Mouse (Mus musculus): ENCODE measurements around the gene Olfr820. TPM values are rescaled to one million over a fixed set of nuclear protein-coding genes. Genes with fewer than 3 reads are reported as not detected.
"Not testable (repeated sequence)": the region's sequence is repeated elsewhere in the genome, so short reads cannot be mapped to it uniquely, and the experiment has no call there.

The Olfr820 gene
- total RNA-seq (2021): not detected
- long read RNA-seq, experiment 1: 0 reads
- long read RNA-seq, experiment 2: 0 reads

GRCm38 (mm10) chr10:130012321-130012720 lies at the start of gene Olfr820:
Gene Olfr820, plus strand, starts transcription at chr10:130012621.
- DNase-seq: no peak
- intact Hi-C loops (cut with DNase I): no loop called here

DNA sequence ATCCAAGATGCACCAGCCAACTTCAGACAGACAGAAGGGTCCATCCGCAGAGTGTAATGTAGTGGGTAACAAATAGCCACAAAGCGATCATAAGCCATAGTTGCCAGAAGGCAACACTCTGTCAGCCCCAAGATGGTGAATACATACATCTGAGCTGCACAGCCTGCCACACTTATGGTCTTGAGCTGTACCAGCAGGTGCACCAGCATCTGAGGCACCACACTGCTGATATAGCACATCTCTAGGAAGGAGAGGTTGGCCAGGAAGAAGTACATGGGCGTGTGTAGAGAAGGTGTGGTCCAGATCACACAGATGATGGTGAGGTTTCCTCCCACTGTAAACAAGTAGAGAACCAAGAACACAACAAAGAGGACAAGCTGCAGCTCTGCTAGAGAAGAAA lies 46.2 kb upstream of the Olfr820 start:
- intact Hi-C loops (cut with DNase I); DNase-seq: not testable (repeated sequence)

- DNase-seq; intact Hi-C loops (cut with DNase I): not testable (repeated sequence)
Measured at GRCm38 (mm10) chr10:129967166-129967565, 45.3 kb upstream of the Olfr820 start, which contains the start of gene Olfr819. Gene Olfr819, minus strand, starts transcription at chr10:129967266.

DNA sequence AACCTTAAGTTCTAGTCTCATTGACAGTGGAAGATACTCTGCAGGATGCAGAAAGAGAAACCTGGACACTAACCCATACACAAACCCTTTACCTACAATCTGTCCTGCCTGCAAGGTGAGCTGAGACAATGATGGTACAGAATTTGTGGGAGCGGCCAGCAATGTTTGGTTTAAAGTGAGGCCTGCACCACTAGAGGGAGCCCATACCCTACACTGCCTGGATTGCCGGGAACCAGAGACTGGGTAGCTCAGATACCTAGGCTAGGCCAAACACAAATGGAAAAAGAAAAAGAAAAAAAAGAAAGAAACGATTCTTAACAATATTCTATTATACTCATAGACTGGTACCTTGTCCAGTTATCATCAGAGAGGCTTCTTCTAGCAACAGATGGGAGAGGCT lies 39.4 kb upstream of the Olfr820 start:
- intact Hi-C loops (cut with DNase I); DNase-seq: not testable (repeated sequence)

GRCm38 (mm10) chr10:129976040-129976439 lies 36.4 kb upstream of the Olfr820 start, which contains the start of gene Olfr247:
Gene Olfr247, minus strand, starts transcription at chr10:129976140.
- intact Hi-C loops (cut with DNase I): not testable (repeated sequence)

GRCm38 (mm10) chr10:129981867-129982266 lies 30.6 kb upstream of the Olfr820 start:
- intact Hi-C loops (cut with DNase I); DNase-seq: not testable (repeated sequence)

More at GRCm38 (mm10) chr10:129976040-129976439, 36.4 kb upstream of the Olfr820 start, which contains the start of gene Olfr247:
- DNase-seq: not testable (repeated sequence)

- DNase-seq; intact Hi-C loops (cut with DNase I): not testable (repeated sequence)
Measured at GRCm38 (mm10) chr10:129984962-129985361, 27.5 kb upstream of the Olfr820 start, which contains the start of gene Gm10310. Gene Gm10310, minus strand, starts transcription at chr10:129985062.

- DNase-seq; intact Hi-C loops (cut with DNase I): not testable (repeated sequence)
Measured at GRCm38 (mm10) chr10:130004104-130004503, 8.3 kb upstream of the Olfr820 start.

DNA sequence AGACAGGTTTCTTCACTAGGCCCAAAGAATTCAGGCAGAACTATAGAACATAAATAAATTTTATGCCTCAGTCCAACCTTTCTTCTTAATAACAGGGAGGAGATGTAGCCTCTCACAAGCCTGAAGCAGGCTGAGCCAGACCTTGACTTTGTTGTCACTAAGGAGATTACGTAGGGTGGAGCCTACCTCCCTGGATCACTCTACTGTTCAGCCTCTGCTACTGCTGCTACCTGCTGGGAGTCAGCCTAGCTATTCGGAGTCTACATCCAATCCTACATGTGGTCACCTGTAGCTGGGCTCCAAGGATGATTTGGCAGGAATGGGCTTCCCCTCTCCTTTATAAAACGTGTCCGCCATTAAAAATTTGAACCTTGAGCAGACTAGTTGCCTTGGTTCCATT lies 7.1 kb upstream of the Olfr820 start:
- intact Hi-C loops (cut with DNase I); DNase-seq: not testable (repeated sequence)

- no peak for DNase-seq
- intact Hi-C loops (cut with DNase I): no loop called here
Measured at GRCm38 (mm10) chr10:130030048-130030447, 17.6 kb downstream of the Olfr820 start, which contains the start of gene Olfr821. Gene Olfr821, plus strand, starts transcription at chr10:130030348.

DNA sequence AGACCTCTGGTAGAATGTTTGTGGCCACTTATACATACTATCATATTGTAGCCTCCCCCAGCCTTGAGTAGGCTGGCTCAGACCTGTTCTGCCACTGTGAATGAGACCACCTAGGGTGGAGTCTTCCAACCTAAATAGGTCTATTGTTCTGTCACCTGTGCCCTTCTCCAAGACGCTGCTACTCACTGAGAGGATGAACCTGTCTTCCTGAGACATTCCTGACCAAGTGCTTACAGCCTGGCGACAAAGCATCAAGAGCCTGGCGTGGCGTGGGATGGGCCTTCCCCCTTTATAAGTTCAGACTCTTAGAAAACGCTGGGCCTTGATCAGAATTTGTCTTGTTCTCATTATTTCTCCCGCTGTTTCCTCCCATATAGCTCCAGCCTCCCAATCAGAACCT lies 24.7 kb downstream of the Olfr820 start:
- no peak for DNase-seq
- intact Hi-C loops (cut with DNase I): no loop called here

Other genes with a start within 250 kb of the Olfr820 start
- not detected for gene Olfr808, start 247.1 kb upstream of the Olfr820 start, total RNA-seq (2021)
- gene Olfr809, start 238.0 kb upstream of the Olfr820 start, total RNA-seq (2021): not detected
- not detected for gene Olfr810, start 217.7 kb upstream of the Olfr820 start, total RNA-seq (2021)
- not detected for gene Olfr811, start 208.2 kb upstream of the Olfr820 start, total RNA-seq (2021)
- not detected for gene Olfr812, start 166.5 kb upstream of the Olfr820 start, total RNA-seq (2021)
- gene Olfr813, start 157.3 kb upstream of the Olfr820 start, total RNA-seq (2021): not detected
- not detected for gene Olfr814, start 132.8 kb upstream of the Olfr820 start, total RNA-seq (2021)
- not detected for gene Olfr815, start 106.8 kb upstream of the Olfr820 start, total RNA-seq (2021)
- gene Olfr816, start 97.0 kb upstream of the Olfr820 start, total RNA-seq (2021): not detected
- not detected for gene Olfr818, start 63.5 kb upstream of the Olfr820 start, total RNA-seq (2021)
- not detected for gene Olfr819, start 45.4 kb upstream of the Olfr820 start, total RNA-seq (2021)
- not detected for gene Olfr247, start 36.5 kb upstream of the Olfr820 start, total RNA-seq (2021)
- gene Gm10310, start 27.6 kb upstream of the Olfr820 start, total RNA-seq (2021): not detected
- not detected for gene Olfr821, start 17.7 kb downstream of the Olfr820 start, total RNA-seq (2021)
- not detected for gene Olfr822, start 58.6 kb downstream of the Olfr820 start, total RNA-seq (2021)
- not detected for gene Olfr823, start 102.8 kb downstream of the Olfr820 start, total RNA-seq (2021)
- gene Olfr824, start 117.4 kb downstream of the Olfr820 start, total RNA-seq (2021): not detected
- gene Olfr825, start 154.1 kb downstream of the Olfr820 start, total RNA-seq (2021): not detected
- not detected for gene Olfr826, start 171.6 kb downstream of the Olfr820 start, total RNA-seq (2021)
- gene Olfr827, start 201.8 kb downstream of the Olfr820 start, total RNA-seq (2021): not detected